Mouse (Mus musculus) midbrain, embryonic 12.5 days (tissue): ENCODE measurements at regions not wholly inside any gene's neighbourhood (a gene's known extent, or its start where the extent isn't known, plus 50 kb on each side); places are given as distances from the start of the nearest gene placed in this dataset.

ENCODE experiments used
- ATAC-seq: fragments of 200-750 bp; cut with Nextera tagmentation; 2 replicates; pipeline ENCODE4 v1.8.0; 2017; ENCODE audit warnings: low read depth, moderate TSS enrichment, moderate library complexity; ENCODE audit not compliant: low FRiP score
- H3K27ac ChIP-seq: fragments of 300-500 bp; sonication (generic); replicated peaks from 2 replicates; pipeline ENCODE4 v1.5.1; 2016; ENCODE audit warnings: mild to moderate bottlenecking
- H3K27me3 ChIP-seq: fragments of 300-500 bp; sonication (generic); 2 replicates; pipeline ENCODE4 v1.6.1; 2016; ENCODE audit warnings: mild to moderate bottlenecking
- H3K36me3 ChIP-seq: fragments of 300-500 bp; sonication (generic); 2 replicates; pipeline ENCODE4 v1.6.1; 2016
- H3K4me1 ChIP-seq: fragments of 300-500 bp; sonication (generic); 2 replicates; pipeline ENCODE4 v1.6.1; 2016
- H3K4me2 ChIP-seq: fragments of 300-500 bp; sonication (generic); replicated peaks from 2 replicates; pipeline ENCODE4 v1.6.1; 2016; ENCODE audit warnings: mild to moderate bottlenecking, moderate library complexity
- H3K4me3 ChIP-seq: fragments of 300-500 bp; sonication (generic); 2 replicates; pipeline ENCODE4 v1.5.1; 2016; ENCODE audit warnings: mild to moderate bottlenecking
- H3K9ac ChIP-seq: fragments of 300-500 bp; sonication (generic); replicated peaks from 2 replicates; pipeline ENCODE4 v1.6.1; 2016; ENCODE audit warnings: mild to moderate bottlenecking, moderate library complexity
- H3K9me3 ChIP-seq: fragments of 300-500 bp; sonication (generic); 2 replicates; pipeline ENCODE4 v1.6.1; 2016; ENCODE audit warnings: mild to moderate bottlenecking
- WGBS: fragments of 180-500 bp; shearing (Covaris S2); methylation state at CpG from one replicate; pipeline ENCODE4 v1.1.7; 2016; 5-methylcytosine and 5-hydroxymethylcytosine counted together

DNA sequence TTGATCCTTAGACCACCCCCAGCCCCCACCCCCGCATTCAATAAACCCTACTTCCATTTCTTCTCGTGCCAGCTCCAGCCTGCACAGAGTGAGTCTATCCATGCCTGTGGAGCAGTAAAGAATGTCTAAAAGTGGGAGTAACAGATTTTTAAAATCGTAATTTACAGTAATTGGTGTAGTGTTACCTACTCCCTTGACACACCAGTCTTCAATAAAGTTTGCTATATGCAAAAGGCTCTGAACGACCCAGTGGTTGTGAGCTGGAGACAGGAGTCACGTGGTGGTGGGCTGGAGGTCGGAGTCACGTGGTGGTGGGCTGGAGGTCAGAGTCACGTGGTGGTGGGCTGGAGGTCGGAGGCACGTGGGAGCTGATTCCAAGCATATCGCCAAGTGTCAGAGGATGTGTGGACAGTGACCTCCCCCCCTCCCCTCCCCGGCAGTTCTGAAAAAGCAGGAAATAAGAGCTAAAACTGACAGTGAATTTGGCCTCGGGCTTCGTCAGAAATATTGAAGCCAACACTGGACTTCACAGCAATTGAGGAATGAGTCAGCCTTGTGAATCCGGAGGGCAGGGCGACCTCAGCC, 122.2 kb upstream of the Foxn2 start:
- no peaks in the 10 kb centered on the region for H3K9me3 ChIP-seq
- H3K4me1 ChIP-seq, result 0 out of 2 replicates have a peak, but pooled peaks cover 6% of the 10 kb centered on the region
- no peak overlapping the region for H3K27ac ChIP-seq
- H3K4me3 ChIP-seq, result no peak overlapping the region
- peaks cover 76% of the 10 kb centered on the region for H3K27me3 ChIP-seq
- WGBS, result 86% methylated on average over 15 of the region's 16 CpGs
- H3K36me3 ChIP-seq, result no peaks in the 10 kb centered on the region
- H3K4me2 ChIP-seq, result no peak overlapping the region
- no peak overlapping the region for H3K9ac ChIP-seq
- no peak for ATAC-seq

DNA sequence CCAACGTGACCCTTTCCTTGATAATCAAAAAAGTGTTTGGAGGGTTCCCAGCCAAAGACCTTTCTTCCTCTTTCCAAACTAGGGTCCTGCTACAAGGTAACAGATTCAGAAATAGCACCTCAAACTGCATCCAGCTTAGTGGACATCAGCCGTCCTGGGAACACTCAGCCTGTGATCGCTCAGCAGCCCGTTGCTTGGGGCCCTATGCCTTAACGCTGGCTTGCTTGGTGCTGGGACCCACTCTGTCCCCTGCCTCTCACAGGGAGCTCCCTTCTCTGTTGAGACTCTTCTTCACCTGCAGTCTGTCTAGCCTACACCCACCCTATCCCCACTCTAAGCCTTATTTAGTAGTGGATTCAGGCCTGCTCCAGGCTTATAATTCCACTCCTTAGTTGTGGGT, 121.6 kb upstream of the Foxn2 start:
- Histone ChIP-seq H3K36me3 (no peaks in the 10 kb centered on the region), H3K4me1 (0 out of 2 replicates have a peak, but pooled peaks cover 6% of the 10 kb centered on the region), H3K4me2 (no peak overlapping the region), H3K27me3 (peaks cover 83% of the 10 kb centered on the region), H3K9ac (no peak overlapping the region), H3K27ac (no peak overlapping the region), H3K9me3 (no peaks in the 10 kb centered on the region), H3K4me3 (no peak overlapping the region)
- WGBS, result 82% methylated on average over 5 of the region's 5 CpGs
- ATAC-seq, result no peak

DNA sequence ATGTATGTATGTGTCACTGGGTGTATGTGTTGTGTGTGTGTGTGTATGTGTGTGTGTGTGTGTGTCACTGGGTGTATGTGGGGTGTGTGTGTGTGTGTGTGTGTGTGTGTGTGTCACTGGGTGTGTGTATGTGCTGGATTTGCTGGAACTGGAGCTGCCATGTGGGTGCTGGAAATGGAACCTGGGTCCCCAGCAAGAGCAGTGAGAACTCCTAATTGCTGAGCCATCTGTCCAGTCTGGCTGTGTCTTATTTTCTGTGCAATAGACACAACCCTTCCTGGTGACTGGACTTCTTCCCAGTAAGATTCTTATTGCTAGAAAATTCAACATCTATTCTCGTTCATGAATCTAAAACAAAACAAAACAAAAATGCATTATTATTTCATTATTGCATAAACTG, 119.8 kb upstream of the Foxn2 start:
- Histone ChIP-seq H3K4me3 (no peak overlapping the region), H3K9ac (no peak overlapping the region)
- WGBS, result 78% methylated on average over 1 of the region's 1 CpGs

DNA sequence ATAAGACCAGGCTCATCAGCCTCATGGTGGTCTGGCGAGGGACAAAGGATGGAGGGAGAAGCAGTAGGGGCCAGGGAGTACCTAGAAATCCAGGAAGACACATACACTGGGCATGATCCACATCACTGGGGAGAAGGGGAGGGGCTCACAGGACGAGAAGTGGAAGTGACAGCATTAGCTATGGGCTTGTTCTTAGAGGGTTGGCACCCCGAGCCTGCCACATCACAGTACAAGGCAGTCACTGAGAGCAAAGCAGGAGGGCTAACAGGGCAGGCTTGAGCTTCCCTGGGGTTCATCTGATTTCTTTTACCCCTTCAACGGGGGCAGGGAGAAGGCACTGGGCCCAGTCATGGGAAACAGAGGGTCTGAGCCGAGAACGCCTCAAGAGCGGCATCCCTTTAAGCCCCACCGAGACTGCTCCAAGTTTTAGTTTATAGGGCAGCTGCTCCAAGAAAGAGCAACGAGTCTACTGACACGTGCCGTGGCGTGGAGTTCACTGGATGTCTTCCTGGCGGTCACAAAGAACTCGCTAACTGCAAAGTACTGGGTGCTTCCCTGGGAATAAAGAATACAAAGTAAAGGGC, 115.1 kb upstream of the Foxn2 start:
- H3K36me3 ChIP-seq, result no peaks in the 10 kb centered on the region
- 11% methylated on average over 14 of the region's 14 CpGs for WGBS
- H3K9ac ChIP-seq, result no peak overlapping the region
- no peak; the same call in 1 of the 2 replicates for ATAC-seq
- H3K27me3 ChIP-seq, result peaks cover 90% of the 10 kb centered on the region
- H3K4me1 ChIP-seq, result peaks cover 26% of the 10 kb centered on the region
- peak overlapping the region; percentile 37 for H3K4me2 ChIP-seq
- H3K27ac ChIP-seq, result peak overlapping the region; percentile 40; the same call in 1 of the 2 replicates
- peaks cover 4% of the 10 kb centered on the region; the same call in 1 of the 2 replicates for H3K9me3 ChIP-seq
- H3K4me3 ChIP-seq, result no peak overlapping the region

More for the DNA sequence above, 119.8 kb upstream of the Foxn2 start:
- peaks cover 12% of the 10 kb centered on the region for H3K4me1 ChIP-seq
- H3K27ac ChIP-seq, result no peak overlapping the region
- ATAC-seq, result no peak
- no peak overlapping the region for H3K4me2 ChIP-seq
- peaks cover 92% of the 10 kb centered on the region for H3K27me3 ChIP-seq
- H3K36me3 ChIP-seq, result no peaks in the 10 kb centered on the region
- H3K9me3 ChIP-seq, result no peaks in the 10 kb centered on the region

DNA sequence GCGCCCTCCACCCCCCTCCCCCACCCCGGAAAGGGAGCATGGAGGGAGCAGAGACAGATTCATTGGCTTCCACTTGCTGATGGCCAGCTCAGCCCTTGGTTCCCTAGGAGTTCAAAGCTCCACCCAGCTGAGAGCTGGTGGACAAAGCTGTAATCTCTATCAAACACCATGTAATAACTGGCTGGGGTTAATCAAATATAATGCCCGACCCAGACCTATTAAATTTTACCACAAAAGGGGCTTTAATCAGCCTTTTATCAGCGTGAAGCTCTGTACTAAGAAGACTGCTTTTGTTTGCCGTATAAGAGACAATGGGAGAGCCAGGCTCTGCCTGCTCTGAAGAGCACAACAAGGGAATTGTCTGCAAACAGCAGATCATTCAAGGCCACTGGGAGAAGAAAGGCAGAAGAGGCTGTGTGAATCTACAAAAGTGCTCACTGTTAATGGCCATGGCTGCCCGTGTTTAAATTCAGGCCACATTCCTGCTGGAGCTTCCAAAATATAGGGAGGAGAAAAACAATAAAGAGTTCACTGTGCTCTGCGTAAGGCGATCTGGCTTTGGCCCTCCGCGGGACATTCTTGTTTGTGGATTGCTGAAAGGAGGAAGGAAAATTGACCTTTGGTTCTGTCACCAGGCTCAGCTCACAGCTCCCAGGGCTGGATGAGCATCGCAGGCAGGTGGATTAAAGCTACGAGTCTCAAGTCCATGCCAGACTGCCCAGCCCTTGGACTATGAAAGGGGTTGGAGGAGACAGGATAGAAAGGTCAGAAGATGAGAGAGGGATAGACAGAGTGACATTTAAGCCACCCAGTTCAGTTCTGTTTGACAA, 114.4 kb upstream of the Foxn2 start:
- Histone ChIP-seq H3K27me3 (peaks cover 90% of the 10 kb centered on the region), H3K4me1 (peaks cover 26% of the 10 kb centered on the region), H3K9ac (no peak overlapping the region), H3K4me3 (no peak overlapping the region), H3K9me3 (peaks cover 11% of the 10 kb centered on the region; the same call in 1 of the 2 replicates), H3K36me3 (no peaks in the 10 kb centered on the region), H3K27ac (peak overlapping the region; percentile 67), H3K4me2 (peak overlapping the region; percentile 37)
- WGBS, result 4% methylated on average over 12 of the region's 12 CpGs
- peak; percentile 89 for ATAC-seq

DNA sequence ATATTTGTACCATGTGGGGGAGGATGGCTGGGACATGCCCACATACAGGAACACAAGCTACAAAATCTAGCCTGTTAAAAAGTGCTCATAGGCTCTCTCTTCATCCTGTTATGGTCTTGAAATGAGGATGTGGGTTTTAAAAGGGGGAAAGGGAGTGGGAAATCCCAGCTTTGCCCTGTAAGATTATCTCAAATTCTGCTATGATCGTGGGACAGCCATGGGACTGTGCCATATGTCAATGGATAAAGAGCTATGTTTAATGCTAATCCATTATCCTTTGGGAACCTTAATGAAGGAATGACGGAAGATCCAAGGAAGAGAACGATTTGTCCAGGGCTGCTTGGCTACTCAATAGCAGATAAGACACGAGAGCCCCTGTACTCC, 113.8 kb upstream of the Foxn2 start:
- peaks cover 88% of the 10 kb centered on the region for H3K27me3 ChIP-seq
- H3K4me2 ChIP-seq, result peak overlapping the region; percentile 37; the same call in 1 of the 2 replicates
- no peaks in the 10 kb centered on the region for H3K36me3 ChIP-seq
- peaks cover 13% of the 10 kb centered on the region; the same call in 1 of the 2 replicates for H3K9me3 ChIP-seq
- no peak overlapping the region for H3K4me3 ChIP-seq
- ATAC-seq, result no peak
- H3K4me1 ChIP-seq, result peaks cover 26% of the 10 kb centered on the region
- H3K27ac ChIP-seq, result peak overlapping the region; percentile 67
- WGBS, result 45% methylated on average over 4 of the region's 4 CpGs
- no peak overlapping the region for H3K9ac ChIP-seq

DNA sequence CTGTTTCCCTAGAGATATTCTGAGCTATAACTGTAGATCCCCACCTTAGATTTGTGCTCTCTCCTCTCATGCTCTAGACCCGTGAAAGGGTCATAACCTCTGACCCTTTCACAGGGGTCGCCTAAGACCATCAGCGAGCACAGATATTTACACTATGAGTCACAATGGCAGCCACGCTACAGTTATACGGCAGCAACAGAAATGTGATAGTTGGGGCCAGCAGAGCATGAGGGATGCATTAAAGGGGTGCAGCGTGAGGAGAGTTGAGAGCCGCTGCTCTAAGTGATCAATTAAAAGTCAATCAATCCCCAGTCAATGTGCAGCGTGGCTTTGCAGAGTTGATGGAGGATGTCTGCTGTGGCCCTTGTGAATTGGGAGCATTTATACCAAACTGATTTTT, 112.7 kb upstream of the Foxn2 start:
- Histone ChIP-seq H3K9ac (no peak overlapping the region), H3K27ac (no peak overlapping the region), H3K4me3 (no peak overlapping the region), H3K4me1 (peaks cover 26% of the 10 kb centered on the region), H3K27me3 (peaks cover 82% of the 10 kb centered on the region), H3K4me2 (no peak overlapping the region), H3K36me3 (no peaks in the 10 kb centered on the region), H3K9me3 (peaks cover 13% of the 10 kb centered on the region; the same call in 1 of the 2 replicates)
- WGBS, result 39% methylated on average over 8 of the region's 8 CpGs
- ATAC-seq, result no peak

DNA sequence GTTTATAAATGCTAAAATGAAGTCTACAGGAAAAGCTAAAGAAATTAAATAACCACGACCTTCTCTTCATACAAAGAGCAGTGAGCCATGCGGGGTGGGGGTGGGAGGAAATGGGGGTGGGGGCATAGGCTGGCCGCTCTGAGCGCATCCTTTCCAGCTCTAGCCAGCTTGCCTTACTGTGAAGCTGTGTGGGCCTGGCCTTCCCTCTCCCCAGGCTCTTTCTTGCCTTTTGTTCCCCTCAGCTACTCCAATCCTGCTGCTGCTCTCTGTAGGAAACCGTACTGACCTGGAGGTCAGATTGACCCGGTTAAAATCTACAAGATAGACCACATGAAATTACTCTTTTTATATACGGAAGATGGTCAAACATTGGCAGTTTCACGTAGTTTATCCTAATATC, 111.7 kb upstream of the Foxn2 start:
- no peak for ATAC-seq
- no peak overlapping the region for H3K4me2 ChIP-seq
- no peak overlapping the region for H3K4me3 ChIP-seq
- H3K36me3 ChIP-seq, result no peaks in the 10 kb centered on the region
- H3K27ac ChIP-seq, result no peak overlapping the region
- 11% methylated on average over 8 of the region's 8 CpGs for WGBS
- H3K27me3 ChIP-seq, result peaks cover 79% of the 10 kb centered on the region
- H3K9me3 ChIP-seq, result peaks cover 13% of the 10 kb centered on the region; the same call in 1 of the 2 replicates
- peaks cover 26% of the 10 kb centered on the region for H3K4me1 ChIP-seq
- no peak overlapping the region for H3K9ac ChIP-seq

DNA sequence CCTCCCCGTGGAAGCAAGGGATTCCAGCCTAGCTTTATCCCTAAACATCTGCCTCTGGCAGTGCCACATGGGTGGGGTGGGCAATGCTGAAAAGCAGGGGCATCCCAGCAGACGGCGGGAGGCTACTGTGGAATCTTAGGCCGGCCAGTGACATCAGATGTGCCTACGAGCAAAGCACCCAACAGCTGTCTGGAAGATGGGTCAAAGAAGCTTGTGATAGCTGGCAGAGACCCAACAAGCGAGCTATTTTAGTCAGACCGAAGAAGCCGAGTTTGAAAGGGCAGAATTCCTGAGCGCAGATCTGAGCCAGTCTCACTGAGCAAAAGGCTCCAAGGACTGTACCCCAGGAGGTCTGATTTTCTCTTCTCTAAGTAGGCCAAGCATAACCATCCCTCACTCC, 110.8 kb upstream of the Foxn2 start:
- Histone ChIP-seq H3K9ac (no peak overlapping the region), H3K36me3 (no peaks in the 10 kb centered on the region), H3K27ac (no peak overlapping the region), H3K4me3 (no peak overlapping the region), H3K4me1 (peaks cover 26% of the 10 kb centered on the region), H3K4me2 (no peak overlapping the region), H3K27me3 (peaks cover 79% of the 10 kb centered on the region), H3K9me3 (peaks cover 13% of the 10 kb centered on the region; the same call in 1 of the 2 replicates)
- no peak for ATAC-seq
- 70% methylated on average over 9 of the region's 9 CpGs for WGBS

DNA sequence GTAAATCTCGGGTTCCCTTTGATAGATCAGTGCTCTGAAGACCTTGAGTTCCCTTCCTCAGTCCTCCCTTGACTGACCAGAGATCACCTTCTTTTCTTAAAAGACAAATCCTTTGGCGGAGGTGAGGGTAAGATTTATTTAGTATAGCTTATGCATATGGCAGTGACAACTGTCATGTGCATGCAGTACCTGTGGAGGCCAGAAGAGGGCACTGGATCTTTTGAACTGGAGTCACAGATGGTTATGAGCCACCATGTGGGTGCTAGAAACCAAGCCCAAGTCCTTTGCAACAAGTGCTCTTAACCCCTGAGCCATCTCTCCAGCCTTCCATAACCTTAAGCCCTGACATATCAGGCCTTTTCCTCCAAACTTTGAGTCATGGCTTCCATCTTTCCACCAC, 110.4 kb upstream of the Foxn2 start:
- no peak overlapping the region for H3K27ac ChIP-seq
- ATAC-seq, result no peak
- no peak overlapping the region for H3K9ac ChIP-seq
- peaks cover 26% of the 10 kb centered on the region for H3K4me1 ChIP-seq
- H3K27me3 ChIP-seq, result peaks cover 79% of the 10 kb centered on the region
- H3K36me3 ChIP-seq, result no peaks in the 10 kb centered on the region
- H3K9me3 ChIP-seq, result peaks cover 13% of the 10 kb centered on the region; the same call in 1 of the 2 replicates
- no peak overlapping the region for H3K4me3 ChIP-seq
- H3K4me2 ChIP-seq, result no peak overlapping the region
- 76% methylated on average over 2 of the region's 2 CpGs for WGBS

DNA sequence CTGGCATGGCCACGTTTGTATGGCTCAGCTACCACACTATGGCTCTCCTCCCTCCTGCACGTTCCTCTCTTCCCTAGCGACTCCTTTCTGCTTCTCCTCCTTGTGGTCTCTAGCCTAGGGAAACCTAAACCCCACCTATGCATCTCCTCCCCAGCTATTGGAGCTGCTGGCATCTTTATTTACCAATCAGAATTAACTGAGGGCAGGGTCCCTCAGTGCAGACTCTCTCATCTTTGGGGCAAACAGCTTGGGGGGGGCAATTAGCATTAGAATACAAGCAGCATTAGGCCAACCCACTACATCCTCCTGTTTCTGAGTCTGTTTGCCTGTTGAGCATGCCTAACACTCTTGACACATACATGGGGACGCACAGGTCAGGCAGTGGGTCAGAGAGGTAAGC, 106.7 kb upstream of the Foxn2 start:
- ATAC-seq, result no peak

DNA sequence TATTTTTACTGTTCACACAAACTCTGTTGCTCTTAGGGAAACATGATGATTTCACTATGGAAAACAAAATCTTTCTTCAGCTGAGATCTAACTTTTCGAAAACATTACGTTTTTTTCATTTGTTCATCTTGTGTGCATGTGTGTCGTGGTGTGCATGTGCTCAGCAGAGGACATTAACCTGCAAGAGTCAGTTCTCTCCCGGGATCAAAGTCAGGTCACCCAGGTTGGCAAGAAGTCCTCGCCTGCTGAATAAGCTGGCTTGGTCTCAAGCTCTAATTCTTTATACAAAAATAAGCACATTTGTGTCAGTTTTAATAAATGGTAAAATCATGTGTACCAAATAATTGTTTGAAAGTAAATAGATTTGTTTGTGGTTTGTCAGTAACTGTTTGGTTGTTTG, 105.2 kb upstream of the Foxn2 start:
- Histone ChIP-seq H3K36me3 (no peaks in the 10 kb centered on the region), H3K9me3 (peaks cover 10% of the 10 kb centered on the region; the same call in 1 of the 2 replicates), H3K4me2 (no peak overlapping the region), H3K9ac (no peak overlapping the region), H3K4me1 (no peaks in the 10 kb centered on the region), H3K4me3 (no peak overlapping the region), H3K27ac (no peak overlapping the region), H3K27me3 (peaks cover 54% of the 10 kb centered on the region)
- no peak for ATAC-seq
- 89% methylated on average over 5 of the region's 5 CpGs for WGBS

More for the DNA sequence above, 106.7 kb upstream of the Foxn2 start:
- H3K27ac ChIP-seq, result no peak overlapping the region
- peaks cover 5% of the 10 kb centered on the region for H3K4me1 ChIP-seq
- WGBS, result 39% methylated on average over 4 of the region's 4 CpGs
- no peak overlapping the region for H3K4me3 ChIP-seq
- H3K36me3 ChIP-seq, result no peaks in the 10 kb centered on the region
- H3K4me2 ChIP-seq, result no peak overlapping the region
- no peak overlapping the region for H3K9ac ChIP-seq
- H3K9me3 ChIP-seq, result peaks cover 13% of the 10 kb centered on the region; the same call in 1 of the 2 replicates
- peaks cover 67% of the 10 kb centered on the region for H3K27me3 ChIP-seq
